Mouse (Mus musculus) forebrain, embryonic 16.5 days (tissue): ENCODE results near the gene Ush2a. TPM values are rescaled to one million over a fixed set of nuclear protein-coding genes. Genes with fewer than 3 reads are reported as not detected.

Experiments used
- ATAC-seq: fragments of 200-750 bp; cut with Nextera tagmentation; 2 replicates; pipeline ENCODE4 v1.8.0; 2017; ENCODE audit warnings: mild to moderate bottlenecking, moderate library complexity
- H3K27ac ChIP-seq: fragments of 300-500 bp; sonication (generic); 2 replicates; pipeline ENCODE4 v1.5.1; 2014; ENCODE audit warnings: low read length, control low read depth
- H3K27me3 ChIP-seq: fragments of 300-500 bp; sonication (generic); replicated peaks from 2 replicates; pipeline ENCODE4 v1.6.1; 2014; ENCODE audit warnings: low read length; ENCODE audit not compliant: control insufficient read depth, insufficient read depth
- H3K36me3 ChIP-seq: fragments of 300-500 bp; sonication (generic); 2 replicates; pipeline ENCODE4 v1.6.1; 2014; ENCODE audit not compliant: control insufficient read depth, insufficient read depth
- H3K4me1 ChIP-seq: fragments of 300-500 bp; sonication (generic); replicated peaks from 2 replicates; pipeline ENCODE4 v1.6.1; 2014; ENCODE audit warnings: low read length; ENCODE audit not compliant: control insufficient read depth, insufficient read depth
- H3K4me2 ChIP-seq: fragments of 300-500 bp; sonication (generic); 2 replicates; pipeline ENCODE4 v1.6.1; 2014; ENCODE audit warnings: mild to moderate bottlenecking, low read length, control low read depth
- H3K4me3 ChIP-seq: fragments of 300-500 bp; sonication (generic); replicated peaks from 2 replicates; pipeline ENCODE4 v1.5.1; 2014; ENCODE audit warnings: mild to moderate bottlenecking, low read length, control low read depth
- H3K9ac ChIP-seq: fragments of 300-500 bp; sonication (generic); replicated peaks from 2 replicates; pipeline ENCODE4 v1.6.1; 2014; ENCODE audit warnings: low read depth, low read length, control low read depth
- H3K9me3 ChIP-seq: fragments of 300-500 bp; sonication (generic); 2 replicates; pipeline ENCODE4 v1.6.1; 2016; ENCODE audit warnings: low read length; ENCODE audit not compliant: control insufficient read depth
- WGBS: fragments of 180-500 bp; shearing (Covaris S2); extraction: QIAGEN DNeasy Blood & Tissue Kit; methylation state at CpG from one replicate; pipeline ENCODE4 v1.1.7; 2014; 5-methylcytosine and 5-hydroxymethylcytosine counted together
- polyA plus RNA-seq: library from polyadenylated mRNA; unstranded; fragments of >200 nt; fragmentation: Nextera tagmentation; extraction: Ambion mirVana; gene quantifications from 2 replicates; pipeline ENCODE4 v1.2.1, GENCODE M21; 2015

The Ush2a gene
- polyA plus RNA-seq, 1 experiment from 2014 or later: 0.32 TPM

- H3K9ac ChIP-seq: no peak overlapping the region
- no peak overlapping the region for H3K4me2 ChIP-seq
- no peaks in the 10 kb centered on the region for H3K36me3 ChIP-seq
- peaks cover 5% of the 10 kb centered on the region; the same call in 1 of the 2 replicates for H3K4me1 ChIP-seq
- ATAC-seq: no peak
- no peaks in the 10 kb centered on the region for H3K27me3 ChIP-seq
- whole genome bisulfite sequencing: 70% methylated on average over 5 of the region's 5 CpGs
- H3K9me3 ChIP-seq: no peaks in the 10 kb centered on the region
- no peak overlapping the region for H3K27ac ChIP-seq
- H3K4me3 ChIP-seq: no peak overlapping the region
Measured at GRCm38 (mm10) chr1:188947794-188948193, 686.0 kb downstream of the Ush2a start.

GRCm38 (mm10) chr1:188948276-188948675 is 686.5 kb downstream of the Ush2a start:
- Histone ChIP-seq H3K36me3 (no peaks in the 10 kb centered on the region), H3K4me3 (no peak overlapping the region), H3K27me3 (no peaks in the 10 kb centered on the region), H3K9ac (no peak overlapping the region), H3K4me2 (no peak overlapping the region), H3K4me1 (peaks cover 5% of the 10 kb centered on the region; the same call in 1 of the 2 replicates), H3K27ac (no peak overlapping the region), H3K9me3 (no peaks in the 10 kb centered on the region)
- peak; percentile 68 for ATAC-seq
- WGBS: 36% methylated on average over 9 of the region's 9 CpGs

GRCm38 (mm10) chr1:188951091-188951490 is 689.3 kb downstream of the Ush2a start:
- Histone ChIP-seq H3K4me3 (no peak overlapping the region), H3K4me1 (peaks cover 5% of the 10 kb centered on the region; the same call in 1 of the 2 replicates), H3K9ac (no peak overlapping the region), H3K36me3 (no peaks in the 10 kb centered on the region), H3K4me2 (no peak overlapping the region), H3K27ac (no peak overlapping the region), H3K27me3 (no peaks in the 10 kb centered on the region), H3K9me3 (no peaks in the 10 kb centered on the region)
- ATAC-seq: no peak
- 92% methylated on average over 6 of the region's 6 CpGs for WGBS

- WGBS: 87% methylated on average over 4 of the region's 4 CpGs
Measured at GRCm38 (mm10) chr1:188952501-188952900, 690.7 kb downstream of the Ush2a start.

GRCm38 (mm10) chr1:188973078-188973477 is 711.3 kb downstream of the Ush2a start:
- H3K4me3 ChIP-seq: no peak overlapping the region
- ATAC-seq: no peak
- no peak overlapping the region for H3K9ac ChIP-seq
- H3K36me3 ChIP-seq: peaks cover 30% of the 10 kb centered on the region
- no peaks in the 10 kb centered on the region for H3K4me1 ChIP-seq
- H3K9me3 ChIP-seq: no peaks in the 10 kb centered on the region
- WGBS: 89% methylated on average over 6 of the region's 6 CpGs
- no peak overlapping the region for H3K27ac ChIP-seq
- no peaks in the 10 kb centered on the region for H3K27me3 ChIP-seq
- no peak overlapping the region for H3K4me2 ChIP-seq

More at GRCm38 (mm10) chr1:188952501-188952900, 690.7 kb downstream of the Ush2a start:
- no peaks in the 10 kb centered on the region for H3K36me3 ChIP-seq
- H3K4me1 ChIP-seq: peaks cover 5% of the 10 kb centered on the region; the same call in 1 of the 2 replicates
- no peaks in the 10 kb centered on the region for H3K9me3 ChIP-seq
- H3K4me3 ChIP-seq: no peak overlapping the region
- no peak overlapping the region for H3K9ac ChIP-seq
- no peak for ATAC-seq
- H3K27me3 ChIP-seq: no peaks in the 10 kb centered on the region
- H3K27ac ChIP-seq: no peak overlapping the region
- H3K4me2 ChIP-seq: no peak overlapping the region

- H3K9me3 ChIP-seq: no peaks in the 10 kb centered on the region
- H3K9ac ChIP-seq: no peak overlapping the region
- H3K4me3 ChIP-seq: no peak overlapping the region
- no peaks in the 10 kb centered on the region for H3K4me1 ChIP-seq
- H3K4me2 ChIP-seq: no peak overlapping the region
- no peak overlapping the region for H3K27ac ChIP-seq
- ATAC-seq: no peak
- no peaks in the 10 kb centered on the region for H3K27me3 ChIP-seq
- H3K36me3 ChIP-seq: peaks cover 31% of the 10 kb centered on the region
- WGBS: 94% methylated on average over 16 of the region's 16 CpGs
Measured at GRCm38 (mm10) chr1:188973926-188974325, 712.1 kb downstream of the Ush2a start.

GRCm38 (mm10) chr1:188980050-188980449 is 718.2 kb downstream of the Ush2a start:
- Histone ChIP-seq H3K36me3 (peaks cover 27% of the 10 kb centered on the region), H3K4me1 (no peaks in the 10 kb centered on the region), H3K4me2 (no peak overlapping the region), H3K4me3 (no peak overlapping the region), H3K27ac (no peak overlapping the region), H3K9me3 (no peaks in the 10 kb centered on the region), H3K9ac (no peak overlapping the region), H3K27me3 (no peaks in the 10 kb centered on the region)
- WGBS: 29% methylated on average over 3 of the region's 3 CpGs
- no peak for ATAC-seq

- Histone ChIP-seq H3K27ac (no peak overlapping the region), H3K4me1 (no peaks in the 10 kb centered on the region), H3K9ac (no peak overlapping the region), H3K4me3 (no peak overlapping the region), H3K9me3 (no peaks in the 10 kb centered on the region), H3K27me3 (no peaks in the 10 kb centered on the region), H3K4me2 (no peak overlapping the region), H3K36me3 (peaks cover 21% of the 10 kb centered on the region)
- ATAC-seq: no peak
- 44% methylated on average over 4 of the region's 4 CpGs for WGBS
Measured at GRCm38 (mm10) chr1:188993218-188993617, 731.4 kb downstream of the Ush2a start.

- H3K27me3 ChIP-seq: no peaks in the 10 kb centered on the region
- H3K4me2 ChIP-seq: no peak overlapping the region
- no peak overlapping the region for H3K9ac ChIP-seq
- H3K9me3 ChIP-seq: no peaks in the 10 kb centered on the region
- WGBS: 96% methylated on average over 3 of the region's 3 CpGs
- H3K36me3 ChIP-seq: peaks cover 18% of the 10 kb centered on the region
- no peak overlapping the region for H3K27ac ChIP-seq
- ATAC-seq: no peak
- no peaks in the 10 kb centered on the region for H3K4me1 ChIP-seq
- H3K4me3 ChIP-seq: no peak overlapping the region
Measured at GRCm38 (mm10) chr1:188997921-188998320, 736.1 kb downstream of the Ush2a start.

- Histone ChIP-seq H3K4me1 (peaks cover 6% of the 10 kb centered on the region), H3K27me3 (no peaks in the 10 kb centered on the region), H3K4me3 (no peak overlapping the region), H3K9me3 (no peaks in the 10 kb centered on the region), H3K36me3 (peaks cover 18% of the 10 kb centered on the region), H3K4me2 (no peak overlapping the region), H3K27ac (no peak overlapping the region), H3K9ac (no peak overlapping the region)
- no peak for ATAC-seq
- WGBS: 93% methylated on average over 10 of the region's 10 CpGs
Measured at GRCm38 (mm10) chr1:188999981-189000380, 738.2 kb downstream of the Ush2a start.
